ENCODE assay signal across 24 mouse cellular contexts in the genomic region with DNA sequence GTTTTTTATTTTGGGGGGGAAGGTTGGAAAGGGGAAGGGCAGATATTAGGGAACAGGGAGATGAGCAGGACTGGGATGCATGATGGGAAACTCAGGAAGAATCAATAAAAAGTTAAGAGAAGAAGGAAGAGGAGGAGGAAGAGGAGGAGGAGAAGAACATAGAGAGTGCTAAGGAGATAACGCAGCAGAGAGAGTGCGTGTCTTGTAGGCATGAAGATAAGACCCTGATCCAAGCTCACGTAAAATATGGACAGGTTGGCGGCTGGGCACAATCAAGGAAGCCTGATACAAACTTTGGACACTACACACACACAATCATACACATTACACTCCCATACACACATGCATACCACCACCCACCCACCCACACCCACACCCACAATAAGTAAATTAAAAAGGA. TPM values are rescaled to one million over a fixed set of nuclear protein-coding genes. Genes with fewer than 3 reads are reported as not detected.
A peak's percentile ranks its signal among the peaks of the same experiment; 100 is the strongest.
DNase-seq lines count a peak whose midpoint lies in the region; ATAC-seq and TF ChIP-seq lines count a peak whose summit lies in the region.
"Had no signal": no experiment of that assay in that cellular context is flagged by ENCODE, and none has a peak within 500 bp of the region (broad histone marks: within the 10 kb centered on the region; RNA-seq: fewer than 3 reads in every experiment).

No protein-coding gene starts in this region.

- 0 out of 4 replicates have a peak, but pooled peaks cover 0 to 2% of the 10 kb centered on the region in 2 experiments for H3K36me3 ChIP-seq in MEL (ENCODE audit: control insufficient read depth in 1 of 2, insufficient read depth in 2 of 2, low read length in 2 of 2)
- H3K36me3 ChIP-seq in heart, embryonic 12.5 days: no peaks in the 10 kb centered on the region
- H3K36me3 ChIP-seq: G1E had no signal

- H3K9me3 ChIP-seq in MEL (replicated peaks; ENCODE audit: insufficient read depth, low read length): no peaks in the 10 kb centered on the region
- no peaks in the 10 kb centered on the region for H3K9me3 ChIP-seq in heart, embryonic 12.5 days (replicated peaks)
- H3K9me3 ChIP-seq: G1E had no signal

- peak; percentile 50 for ATAC-seq in megakaryocyte progenitor cell, adult 5-6 weeks (replicated peaks; ENCODE audit: poor library complexity)
- ATAC-seq in megakaryocyte-erythroid progenitor cell, adult 5-6 weeks (replicated peaks; ENCODE audit: low FRiP score, low TSS enrichment, poor library complexity, severe bottlenecking): peak; percentile 41; the same call in 1 of the 2 replicates
- no peak for ATAC-seq in heart, embryonic 12.5 days (ENCODE audit: insufficient number of reproducible peaks, low FRiP score)
- ATAC-seq: activated CD4-positive, CD25-positive, alpha-beta regulatory T cell, adult 4 months; CD4-positive, CD25-positive, alpha-beta regulatory T cell, adult 4 months; Patski had no signal

- DNase-seq in MEL (ENCODE audit: low read depth, low spot score) (peak; percentile 64), MEL-GATA-1-ER (ENCODE audit: extremely low read depth, low read depth) (peak; percentile 32)
- no peak for DNase-seq in cerebellum, postnatal 25 days
- DNase-seq in adrenal gland, postnatal 10 days: no peak
- DNase-seq in gastrocnemius, adult 18-20 months (ENCODE audit: low spot score): no peak
- DNase-seq: adrenal gland, adult 2 months; adrenal gland, adult 8-10 months; adrenal gland, postnatal 14 days; adrenal gland, postnatal 25 days; adrenal gland, postnatal 36 days; B cell, adult 2 months; cerebellum, adult 11 months; cerebellum, adult 11-12 months; cerebellum, adult 18-20 months; cerebellum, adult 2 months; cerebellum, adult 8-10 months had no signal

- H3K9ac ChIP-seq in MEL (ENCODE audit: control insufficient read depth, low read depth, low read length, poor library complexity, severe bottlenecking): no peak overlapping the region
- H3K9ac ChIP-seq in heart, embryonic 12.5 days: no peak overlapping the region

- peaks cover 6 to 7% of the 10 kb centered on the region in 2 experiments; a peak in 3 of 4 replicates for H3K4me1 ChIP-seq in MEL (ENCODE audit: control insufficient read depth in 1 of 2, insufficient read depth in 2 of 2, low read length in 2 of 2)
- H3K4me1 ChIP-seq in heart, embryonic 12.5 days (replicated peaks): 0 out of 2 replicates have a peak, but pooled peaks cover 4% of the 10 kb centered on the region

- TF ChIP-seq POLR2A in MEL (IDR thresholded peaks at IDR 0.05; ENCODE audit: control insufficient read depth in 1 of 2, insufficient read depth in 1 of 2, low read depth in 1 of 2, low read length in 2 of 2, poor library complexity in 1 of 2): no peak

- TF ChIP-seq EP300 in MEL (IDR thresholded peaks at IDR 0.05; ENCODE audit: low read depth in 1 of 2, low read length in 2 of 2): peak; percentile 51 to 79

- 66% methylated on average over 4 of the region's 4 CpGs for WGBS in heart, embryonic 12.5 days

- no peak overlapping the region for H3K27ac ChIP-seq in MEL (ENCODE audit: control insufficient read depth, low read depth, low read length)
- H3K27ac ChIP-seq in heart, embryonic 12.5 days (ENCODE audit: poor library complexity, severe bottlenecking): no peak overlapping the region

- no peak for TF ChIP-seq CTCF in MEL (IDR thresholded peaks at IDR 0.05 in 2 of 3, conservative IDR thresholded peaks at IDR 0.05 in 1 of 3; ENCODE audit: control insufficient read depth in 1 of 3, insufficient read depth in 1 of 3, low read depth in 2 of 3, low read length in 3 of 3, poor library complexity in 1 of 3, severe bottlenecking in 1 of 3)

- TF ChIP-seq RAD21 in MEL (IDR thresholded peaks at IDR 0.05; ENCODE audit: low read depth, low read length): no peak

- peaks cover 0 to under 1% of the 10 kb centered on the region in 2 experiments; a peak in 1 of 4 replicates for H3K27me3 ChIP-seq in MEL (ENCODE audit: control insufficient read depth in 1 of 2, insufficient read depth in 2 of 2, low read length in 2 of 2)
- no peaks in the 10 kb centered on the region for H3K27me3 ChIP-seq in heart, embryonic 12.5 days (replicated peaks)
- H3K27me3 ChIP-seq: Patski had no signal

- H3K4me2 ChIP-seq in heart, embryonic 12.5 days: no peak overlapping the region

- no peak overlapping the region for H3K4me3 ChIP-seq in MEL (ENCODE audit: control insufficient read depth in 1 of 2, insufficient read depth in 1 of 2, low read depth in 2 of 2, low read length in 2 of 2)
- H3K4me3 ChIP-seq in heart, embryonic 12.5 days: no peak overlapping the region

- no peaks in the 10 kb centered on the region for H3K79me2 ChIP-seq in MEL (ENCODE audit: control insufficient read depth, insufficient read depth, low read length, poor library complexity)

TF ChIP-seq in MEL, 35 proteins besides CTCF, POLR2A, EP300 and RAD21 (continues in another document):
- TF ChIP-seq HCFC1 (IDR thresholded peaks at IDR 0.05; ENCODE audit: low read depth, low read length): no peak
- peak; percentile 63 for TF ChIP-seq TCF12 (IDR thresholded peaks at IDR 0.05; ENCODE audit: low read depth, low read length)
- TF ChIP-seq USF1 (IDR thresholded peaks at IDR 0.05; ENCODE audit: low read depth, low read length): no peak
- TF ChIP-seq RCOR1 (IDR thresholded peaks at IDR 0.05; ENCODE audit: low read depth, low read length): 0 out of 2 replicates have a peak, but pooled peaks have one; percentile 14
- no peak for TF ChIP-seq USF2 (IDR thresholded peaks at IDR 0.05; ENCODE audit: borderline replicate concordance in 1 of 2, insufficient read depth in 1 of 2, low read depth in 1 of 2, low read length in 2 of 2)
- TF ChIP-seq TAL1 (IDR thresholded peaks at IDR 0.05; ENCODE audit: low read length): peak; percentile 53

RNA-seq across cellular contexts. Expression of a gene that starts 10.2 kb away (rescaled TPM):
- total RNA-seq in MEL (2012; rRNA removed): 0.15 TPM in 1 of 2 replicates, not detected in the other
- polyA plus RNA-seq in MEL (2012; ENCODE audit: insufficient read depth in 1 of 2, insufficient read length in 2 of 2, low read depth in 1 of 2, low replicate concordance in 2 of 2, missing spikeins in 1 of 2): under 1 TPM in 1 of 2 experiments, not detected in 1; 0.38 TPM
- not detected in 2 replicates for total RNA-seq in megakaryocyte progenitor cell, adult 5-6 weeks (2015)
- total RNA-seq in megakaryocyte progenitor cell, adult 5-6 weeks (2017): not detected in 2 replicates
- not detected in 2 replicates for total RNA-seq in megakaryocyte-erythroid progenitor cell, adult 5-6 weeks (2014; fragmentation: Nextera tagmentation)
- not detected in 2 replicates for total RNA-seq in megakaryocyte-erythroid progenitor cell, adult 5-6 weeks (2017)
- total RNA-seq in adrenal gland, postnatal 10 days (2021): 10 to 100 TPM; 13.6 to 18.5 TPM
- polyA plus RNA-seq in heart, embryonic 12.5 days (2016; fragmentation: Nextera tagmentation; extraction: Ambion mirVana): 24.7 and 26.3 TPM in 2 replicates
- total RNA-seq in gastrocnemius, adult 18-20 months (2021): 10 to 100 TPM; 54.2 to 76.9 TPM
- polyA plus RNA-seq: activated CD4-positive, CD25-positive, alpha-beta regulatory T cell, adult 4 months; C2C12; G1E had no signal

RNA-seq across cellular contexts. Expression of a gene that starts 14.3 kb away (rescaled TPM):
- total RNA-seq in MEL (2012; rRNA removed): 159 and 197 TPM in 2 replicates
- polyA plus RNA-seq in MEL (2012; ENCODE audit: insufficient read depth in 1 of 2, insufficient read length in 2 of 2, low read depth in 1 of 2, low replicate concordance in 2 of 2, missing spikeins in 1 of 2): 100 to 1,000 TPM; 412 to 748 TPM
- total RNA-seq in megakaryocyte progenitor cell, adult 5-6 weeks (2015): 101 and 132 TPM in 2 replicates
- 384 and 526 TPM in 2 replicates for total RNA-seq in megakaryocyte progenitor cell, adult 5-6 weeks (2017)
- 136 and 186 TPM in 2 replicates for total RNA-seq in megakaryocyte-erythroid progenitor cell, adult 5-6 weeks (2014; fragmentation: Nextera tagmentation)
- 505 and 626 TPM in 2 replicates for total RNA-seq in megakaryocyte-erythroid progenitor cell, adult 5-6 weeks (2017)
- total RNA-seq in adrenal gland, postnatal 10 days (2021): 100 to 1,000 TPM in 1 of 2 experiments, 10 to 100 TPM in 1; 89.8 to 110 TPM
- 222 and 229 TPM in 2 replicates for polyA plus RNA-seq in heart, embryonic 12.5 days (2016; fragmentation: Nextera tagmentation; extraction: Ambion mirVana)
- total RNA-seq in gastrocnemius, adult 18-20 months (2021): 10 to 100 TPM; 75.9 to 97.2 TPM

RNA-seq across cellular contexts. Expression of a gene that starts 20.9 kb away (rescaled TPM):
- 110 and 127 TPM in 2 replicates for total RNA-seq in MEL (2012; rRNA removed)
- polyA plus RNA-seq in MEL (2012; ENCODE audit: insufficient read depth in 1 of 2, insufficient read length in 2 of 2, low read depth in 1 of 2, low replicate concordance in 2 of 2, missing spikeins in 1 of 2): 100 to 1,000 TPM in 1 of 2 experiments, not detected in 1; 170 TPM
- total RNA-seq in megakaryocyte progenitor cell, adult 5-6 weeks (2015): 30.6 and 30.8 TPM in 2 replicates
- 34.9 and 35.1 TPM in 2 replicates for total RNA-seq in megakaryocyte progenitor cell, adult 5-6 weeks (2017)
- 35.7 and 42.8 TPM in 2 replicates for total RNA-seq in megakaryocyte-erythroid progenitor cell, adult 5-6 weeks (2014; fragmentation: Nextera tagmentation)
- total RNA-seq in megakaryocyte-erythroid progenitor cell, adult 5-6 weeks (2017): 16.2 and 21.1 TPM in 2 replicates
- 100 to 1,000 TPM; 167 to 171 TPM for total RNA-seq in adrenal gland, postnatal 10 days (2021)
- polyA plus RNA-seq in heart, embryonic 12.5 days (2016; fragmentation: Nextera tagmentation; extraction: Ambion mirVana): 31.8 and 33.8 TPM in 2 replicates
- 10 to 100 TPM; 41.0 to 50.4 TPM for total RNA-seq in gastrocnemius, adult 18-20 months (2021)

RNA-seq across cellular contexts. Expression of a gene that starts 22.9 kb away (rescaled TPM):
- total RNA-seq in MEL (2012; rRNA removed): 7.4 and 12.2 TPM in 2 replicates
- 10 to 100 TPM in 1 of 2 experiments, not detected in 1; 13.6 TPM for polyA plus RNA-seq in MEL (2012; ENCODE audit: insufficient read depth in 1 of 2, insufficient read length in 2 of 2, low read depth in 1 of 2, low replicate concordance in 2 of 2, missing spikeins in 1 of 2)
- 55.1 and 62.0 TPM in 2 replicates for total RNA-seq in megakaryocyte progenitor cell, adult 5-6 weeks (2015)
- 63.3 and 68.9 TPM in 2 replicates for total RNA-seq in megakaryocyte progenitor cell, adult 5-6 weeks (2017)
- total RNA-seq in megakaryocyte-erythroid progenitor cell, adult 5-6 weeks (2014; fragmentation: Nextera tagmentation): 2.1 and 2.3 TPM in 2 replicates
- 2.3 and 14.6 TPM in 2 replicates for total RNA-seq in megakaryocyte-erythroid progenitor cell, adult 5-6 weeks (2017)
- 10 to 100 TPM; 27.7 to 38.8 TPM for total RNA-seq in adrenal gland, postnatal 10 days (2021)
- 26.1 and 26.3 TPM in 2 replicates for polyA plus RNA-seq in heart, embryonic 12.5 days (2016; fragmentation: Nextera tagmentation; extraction: Ambion mirVana)
- total RNA-seq in gastrocnemius, adult 18-20 months (2021): 1 to 10 TPM; 1.7 to 2.2 TPM
- polyA plus RNA-seq: G1E had no signal

RNA-seq across cellular contexts. Expression of a gene that starts 32.7 kb away (rescaled TPM):
- 4.9 and 18.5 TPM in 2 replicates for total RNA-seq in MEL (2012; rRNA removed)
- 10 to 100 TPM in 1 of 2 experiments, not detected in 1; 23.8 TPM for polyA plus RNA-seq in MEL (2012; ENCODE audit: insufficient read depth in 1 of 2, insufficient read length in 2 of 2, low read depth in 1 of 2, low replicate concordance in 2 of 2, missing spikeins in 1 of 2)
- total RNA-seq in megakaryocyte progenitor cell, adult 5-6 weeks (2015): 0.56 and 1.3 TPM in 2 replicates
- 2.8 and 3.3 TPM in 2 replicates for total RNA-seq in megakaryocyte progenitor cell, adult 5-6 weeks (2017)
- 0.69 and 3.3 TPM in 2 replicates for total RNA-seq in megakaryocyte-erythroid progenitor cell, adult 5-6 weeks (2014; fragmentation: Nextera tagmentation)
- total RNA-seq in megakaryocyte-erythroid progenitor cell, adult 5-6 weeks (2017): 0.66 and 2.8 TPM in 2 replicates
- 1 to 10 TPM; 1.9 to 4.9 TPM for total RNA-seq in adrenal gland, postnatal 10 days (2021)
- 5.5 and 6.8 TPM in 2 replicates for polyA plus RNA-seq in heart, embryonic 12.5 days (2016; fragmentation: Nextera tagmentation; extraction: Ambion mirVana)
- 1 to 10 TPM; 3.5 to 6.3 TPM for total RNA-seq in gastrocnemius, adult 18-20 months (2021)

Comparison
In these comparisons a context has a peak if more than half of its experiments do, and no peak if none do; other contexts are left out.
1. DNase-seq: peak in MEL (single experiment) and MEL-GATA-1-ER (single experiment); none in cerebellum, postnatal 25 days (0 of 2), adrenal gland, postnatal 10 days (single experiment) and gastrocnemius, adult 18-20 months (single experiment).
2. RNA of a gene that starts 10.2 kb away (total RNA-seq): 54.2 to 76.9 TPM in gastrocnemius, adult 18-20 months and 13.6 to 18.5 TPM in adrenal gland, postnatal 10 days; 0.15 TPM in MEL, not detected in megakaryocyte progenitor cell, adult 5-6 weeks and not detected in megakaryocyte-erythroid progenitor cell, adult 5-6 weeks; every median in the first group is over 10 times any median in the second.